8 mouse cellular contexts compared by ENCODE assay signal in genomic region chr4:88515711-88516211, GRCm38 (mm10). TPM values are rescaled to one million over a fixed set of nuclear protein-coding genes. Genes with fewer than 3 reads are reported as not detected.
A peak's percentile ranks its signal among the peaks of the same experiment; 100 is the strongest.
DNase-seq lines count a peak whose midpoint lies in the region; ATAC-seq lines count a peak whose summit lies in the region.
"Had no signal": no experiment of that assay in that cellular context is flagged by ENCODE, and none has a peak within 500 bp of the region (broad histone marks: within the 10 kb centered on the region; RNA-seq: fewer than 3 reads in every experiment).

No protein-coding gene starts in this region.

- no peaks in the 10 kb centered on the region for H3K9me3 ChIP-seq in neural tube, embryonic 12.5 days
- no peaks in the 10 kb centered on the region for H3K9me3 ChIP-seq in heart, embryonic 16.5 days (replicated peaks; ENCODE audit: control insufficient read depth, low read length)
- H3K9me3 ChIP-seq in neural tube, embryonic 15.5 days (replicated peaks) = no peaks in the 10 kb centered on the region

- no peak overlapping the region for H3K4me3 ChIP-seq in neural tube, embryonic 12.5 days
- peak overlapping the region; percentile 19; the same call in 1 of the 2 replicates for H3K4me3 ChIP-seq in heart, embryonic 16.5 days (ENCODE audit: low read length)
- H3K4me3 ChIP-seq in neural tube, embryonic 15.5 days (replicated peaks) = no peak overlapping the region

- ATAC-seq in neural tube, embryonic 12.5 days (ENCODE audit: low FRiP score, low read depth) = peak; percentile 44; the same call in 1 of the 2 replicates
- ATAC-seq in heart, embryonic 16.5 days (replicated peaks; ENCODE audit: extremely low read depth, insufficient read depth, low FRiP score) = peak; percentile 82
- ATAC-seq in neural tube, embryonic 15.5 days (ENCODE audit: low FRiP score) = peak; percentile 35; the same call in 1 of the 2 replicates

- no peaks in the 10 kb centered on the region for H3K4me1 ChIP-seq in neural tube, embryonic 12.5 days
- H3K4me1 ChIP-seq in heart, embryonic 16.5 days (ENCODE audit: control insufficient read depth, insufficient read depth, low read length) = peaks cover 6% of the 10 kb centered on the region
- no peaks in the 10 kb centered on the region for H3K4me1 ChIP-seq in neural tube, embryonic 15.5 days

- no peak overlapping the region for H3K9ac ChIP-seq in neural tube, embryonic 12.5 days
- H3K9ac ChIP-seq in heart, embryonic 16.5 days (ENCODE audit: low read length) = no peak overlapping the region
- no peak overlapping the region for H3K9ac ChIP-seq in neural tube, embryonic 15.5 days (replicated peaks)

- WGBS in neural tube, embryonic 12.5 days = 54% methylated on average over 4 of the region's 4 CpGs
- under 1% methylated on average over 3 of the region's 4 CpGs for WGBS in heart, embryonic 16.5 days
- WGBS in neural tube, embryonic 15.5 days = 56% methylated on average over 4 of the region's 4 CpGs

- no peak for DNase-seq in neural tube, embryonic 10.5 days (ENCODE audit: extremely low spot score, low spot score)
- DNase-seq in adrenal gland, postnatal 14 days = peak; percentile 56
- DNase-seq in liver = peak; percentile 26
- no peak for DNase-seq in gastrocnemius, postnatal 4 days (ENCODE audit: low spot score in 2 of 2)

- no peaks in the 10 kb centered on the region for H3K36me3 ChIP-seq in neural tube, embryonic 12.5 days
- no peaks in the 10 kb centered on the region for H3K36me3 ChIP-seq in heart, embryonic 16.5 days (ENCODE audit: control insufficient read depth, insufficient read depth)
- no peaks in the 10 kb centered on the region for H3K36me3 ChIP-seq in neural tube, embryonic 15.5 days

- H3K27ac ChIP-seq in neural tube, embryonic 12.5 days = no peak overlapping the region
- peak overlapping the region; percentile 73 for H3K27ac ChIP-seq in heart, embryonic 16.5 days (ENCODE audit: low read length)
- H3K27ac ChIP-seq in neural tube, embryonic 15.5 days (replicated peaks) = no peak overlapping the region

- no peak overlapping the region for H3K4me2 ChIP-seq in neural tube, embryonic 12.5 days (replicated peaks)
- H3K4me2 ChIP-seq in heart, embryonic 16.5 days (ENCODE audit: low read depth, low read length) = peak overlapping the region; percentile 58
- H3K4me2 ChIP-seq in neural tube, embryonic 15.5 days = no peak overlapping the region

- H3K27me3 ChIP-seq in neural tube, embryonic 12.5 days (replicated peaks) = no peaks in the 10 kb centered on the region
- H3K27me3 ChIP-seq in heart, embryonic 16.5 days (ENCODE audit: control insufficient read depth, insufficient read depth, low read length) = no peaks in the 10 kb centered on the region
- no peaks in the 10 kb centered on the region for H3K27me3 ChIP-seq in neural tube, embryonic 15.5 days (replicated peaks)

RNA-seq across cellular contexts. Expression of gene Ifnb1, which starts 6.8 kb away (rescaled TPM):
- polyA plus RNA-seq in neural tube, embryonic 12.5 days (2016; fragmentation: Nextera tagmentation; extraction: Ambion mirVana) = not detected in 2 replicates
- not detected in 2 replicates for total RNA-seq in adrenal gland, postnatal 14 days (2021)
- polyA plus RNA-seq in heart, embryonic 16.5 days (2015; fragmentation: Nextera tagmentation; extraction: Ambion mirVana) = not detected in 2 replicates
- polyA plus RNA-seq in neural tube, embryonic 15.5 days (2015; fragmentation: Nextera tagmentation; extraction: Ambion mirVana) = not detected in 2 replicates
- total RNA-seq in gastrocnemius, postnatal 4 days (2021) = not detected
- polyA plus RNA-seq: embryonic facial prominence, embryonic 11.5 days had no signal

RNA-seq across cellular contexts. Expression of gene Ifna15, which starts 42.3 kb away (rescaled TPM):
- polyA plus RNA-seq in neural tube, embryonic 12.5 days (2016; fragmentation: Nextera tagmentation; extraction: Ambion mirVana) = not detected in 2 replicates
- total RNA-seq in adrenal gland, postnatal 14 days (2021) = not detected in 2 replicates
- polyA plus RNA-seq in heart, embryonic 16.5 days (2015; fragmentation: Nextera tagmentation; extraction: Ambion mirVana) = not detected in 2 replicates
- not detected in 2 replicates for polyA plus RNA-seq in neural tube, embryonic 15.5 days (2015; fragmentation: Nextera tagmentation; extraction: Ambion mirVana)
- not detected for total RNA-seq in gastrocnemius, postnatal 4 days (2021)
- polyA plus RNA-seq: embryonic facial prominence, embryonic 11.5 days had no signal

RNA-seq across cellular contexts. Expression of gene Ifna14, which starts 55.8 kb away (rescaled TPM):
- not detected in 2 replicates for polyA plus RNA-seq in neural tube, embryonic 12.5 days (2016; fragmentation: Nextera tagmentation; extraction: Ambion mirVana)
- not detected in 2 replicates for total RNA-seq in adrenal gland, postnatal 14 days (2021)
- not detected in 2 replicates for polyA plus RNA-seq in heart, embryonic 16.5 days (2015; fragmentation: Nextera tagmentation; extraction: Ambion mirVana)
- not detected in 2 replicates for polyA plus RNA-seq in neural tube, embryonic 15.5 days (2015; fragmentation: Nextera tagmentation; extraction: Ambion mirVana)
- not detected for total RNA-seq in gastrocnemius, postnatal 4 days (2021)
- polyA plus RNA-seq: embryonic facial prominence, embryonic 11.5 days had no signal

Comparison
In these comparisons a context has a peak if more than half of its experiments do, and no peak if none do; other contexts are left out.
1. DNase-seq: peak in adrenal gland, postnatal 14 days (single experiment) and liver (single experiment); none in neural tube, embryonic 10.5 days (single experiment) and gastrocnemius, postnatal 4 days (0 of 2).
2. Peak in every context shown above with its lines, with median percentiles within 50 percentile points of each other: ATAC-seq.